Mouse (Mus musculus): ENCODE measurements at regions not wholly inside any gene's neighbourhood (a gene's known extent, or its start where the extent isn't known, plus 50 kb on each side); places are given as distances from the start of the nearest gene placed in this dataset.

GRCm38 (mm10) chr3:39965431-39965830, 565.7 kb upstream of the Intu start:
- Histone ChIP-seq H3K4me1 (ENCODE audit: control insufficient read depth, insufficient read depth, low read length) (no peaks in the 10 kb centered on the region), H3K27me3 (ENCODE audit: control insufficient read depth, insufficient read depth, low read length) (no peaks in the 10 kb centered on the region), H3K27ac (ENCODE audit: insufficient read depth, low read length) (no peak overlapping the region), H3K4me3 (replicated peaks; ENCODE audit: insufficient read depth, low read depth, low read length) (no peak overlapping the region)
- DNase-seq = no peak
- WGBS = 89% methylated on average over 2 of the region's 2 CpGs
- TF ChIP-seq CTCF (IDR thresholded peaks at IDR 0.05; ENCODE audit: borderline replicate concordance, insufficient read depth, low read depth, low read length) (no peak), POLR2A (IDR thresholded peaks at IDR 0.05; ENCODE audit: borderline replicate concordance, insufficient read depth, low read length) (no peak)

GRCm38 (mm10) chr3:39966390-39966789, 564.7 kb upstream of the Intu start:
- TF ChIP-seq CTCF (IDR thresholded peaks at IDR 0.05; ENCODE audit: borderline replicate concordance, insufficient read depth, low read depth, low read length) = no peak
- TF ChIP-seq POLR2A (IDR thresholded peaks at IDR 0.05; ENCODE audit: borderline replicate concordance, insufficient read depth, low read length) = no peak
- WGBS = 89% methylated on average over 2 of the region's 2 CpGs
- Histone ChIP-seq H3K27ac (ENCODE audit: insufficient read depth, low read length) (no peak overlapping the region), H3K27me3 (ENCODE audit: control insufficient read depth, insufficient read depth, low read length) (no peaks in the 10 kb centered on the region), H3K4me3 (replicated peaks; ENCODE audit: insufficient read depth, low read depth, low read length) (no peak overlapping the region), H3K4me1 (ENCODE audit: control insufficient read depth, insufficient read depth, low read length) (no peaks in the 10 kb centered on the region)
- no peak for DNase-seq

- no peaks in the 10 kb centered on the region for H3K4me1 ChIP-seq (ENCODE audit: control insufficient read depth, insufficient read depth, low read length)
- no peak for TF ChIP-seq CTCF (IDR thresholded peaks at IDR 0.05; ENCODE audit: borderline replicate concordance, insufficient read depth, low read depth, low read length)
- no peak for TF ChIP-seq POLR2A (IDR thresholded peaks at IDR 0.05; ENCODE audit: borderline replicate concordance, insufficient read depth, low read length)
- WGBS = 93% methylated on average over 2 of the region's 2 CpGs
These were observed 554.1 kb upstream of the Intu start for GRCm38 (mm10) chr3:39976937-39977336.

GRCm38 (mm10) chr3:39978916-39979679, 552.0 kb upstream of the Intu start:
- WGBS = 23% methylated on average over 3 of the region's 3 CpGs
- TF ChIP-seq POLR2A (IDR thresholded peaks at IDR 0.05; ENCODE audit: borderline replicate concordance, insufficient read depth, low read length) = no peak
- TF ChIP-seq CTCF (IDR thresholded peaks at IDR 0.05; ENCODE audit: borderline replicate concordance, insufficient read depth, low read depth, low read length) = no peak
- Histone ChIP-seq H3K27ac (ENCODE audit: insufficient read depth, low read length) (no peak overlapping the region), H3K4me3 (replicated peaks; ENCODE audit: insufficient read depth, low read depth, low read length) (no peak overlapping the region), H3K4me1 (ENCODE audit: control insufficient read depth, insufficient read depth, low read length) (no peaks in the 10 kb centered on the region), H3K27me3 (ENCODE audit: control insufficient read depth, insufficient read depth, low read length) (no peaks in the 10 kb centered on the region)
- no peak for DNase-seq

More at GRCm38 (mm10) chr3:39976937-39977336, 554.1 kb upstream of the Intu start:
- DNase-seq = no peak
- H3K4me3 ChIP-seq (replicated peaks; ENCODE audit: insufficient read depth, low read depth, low read length) = no peak overlapping the region
- no peaks in the 10 kb centered on the region; the same call in 1 of the 2 replicates for H3K27me3 ChIP-seq (ENCODE audit: control insufficient read depth, insufficient read depth, low read length)
- H3K27ac ChIP-seq (ENCODE audit: insufficient read depth, low read length) = no peak overlapping the region

- Histone ChIP-seq H3K4me3 (replicated peaks; ENCODE audit: insufficient read depth, low read depth, low read length) (no peak overlapping the region), H3K4me1 (ENCODE audit: control insufficient read depth, insufficient read depth, low read length) (no peaks in the 10 kb centered on the region), H3K27ac (ENCODE audit: insufficient read depth, low read length) (no peak overlapping the region), H3K27me3 (ENCODE audit: control insufficient read depth, insufficient read depth, low read length) (no peaks in the 10 kb centered on the region)
- TF ChIP-seq CTCF (IDR thresholded peaks at IDR 0.05; ENCODE audit: borderline replicate concordance, insufficient read depth, low read depth, low read length) = no peak
- no peak for TF ChIP-seq POLR2A (IDR thresholded peaks at IDR 0.05; ENCODE audit: borderline replicate concordance, insufficient read depth, low read length)
- no peak for DNase-seq
These were observed 548.4 kb upstream of the Intu start for GRCm38 (mm10) chr3:39982656-39983055.

GRCm38 (mm10) chr3:39987710-39988109, 543.4 kb upstream of the Intu start:
- no peak overlapping the region for H3K4me3 ChIP-seq (replicated peaks; ENCODE audit: insufficient read depth, low read depth, low read length)
- no peak for DNase-seq
- 79% methylated on average over 1 of the region's 1 CpGs for WGBS

GRCm38 (mm10) chr3:39998628-39999027, 532.5 kb upstream of the Intu start:
- H3K4me3 ChIP-seq (replicated peaks; ENCODE audit: insufficient read depth, low read depth, low read length) = no peak overlapping the region
- 40% methylated on average over 5 of the region's 5 CpGs for WGBS
- DNase-seq = peak; percentile 2 to 12
- no peak overlapping the region for H3K27ac ChIP-seq (ENCODE audit: insufficient read depth, low read length)
- no peaks in the 10 kb centered on the region for H3K4me1 ChIP-seq (ENCODE audit: control insufficient read depth, insufficient read depth, low read length)
- TF ChIP-seq CTCF (IDR thresholded peaks at IDR 0.05; ENCODE audit: borderline replicate concordance, insufficient read depth, low read depth, low read length) = peak; percentile 35; the same call in 1 of the 2 replicates
- no peak for TF ChIP-seq POLR2A (IDR thresholded peaks at IDR 0.05; ENCODE audit: borderline replicate concordance, insufficient read depth, low read length)
- no peaks in the 10 kb centered on the region for H3K27me3 ChIP-seq (ENCODE audit: control insufficient read depth, insufficient read depth, low read length)

More at GRCm38 (mm10) chr3:39987710-39988109, 543.4 kb upstream of the Intu start:
- Histone ChIP-seq H3K27me3 (ENCODE audit: control insufficient read depth, insufficient read depth, low read length) (no peaks in the 10 kb centered on the region; the same call in 1 of the 2 replicates), H3K27ac (ENCODE audit: insufficient read depth, low read length) (no peak overlapping the region), H3K4me1 (ENCODE audit: control insufficient read depth, insufficient read depth, low read length) (no peaks in the 10 kb centered on the region)
- TF ChIP-seq CTCF (IDR thresholded peaks at IDR 0.05; ENCODE audit: borderline replicate concordance, insufficient read depth, low read depth, low read length) (no peak), POLR2A (IDR thresholded peaks at IDR 0.05; ENCODE audit: borderline replicate concordance, insufficient read depth, low read length) (no peak)

- TF ChIP-seq POLR2A (IDR thresholded peaks at IDR 0.05; ENCODE audit: borderline replicate concordance, insufficient read depth, low read length) = no peak
- TF ChIP-seq CTCF (IDR thresholded peaks at IDR 0.05; ENCODE audit: borderline replicate concordance, insufficient read depth, low read depth, low read length) = no peak
- no peak for DNase-seq
- Histone ChIP-seq H3K4me3 (replicated peaks; ENCODE audit: insufficient read depth, low read depth, low read length) (no peak overlapping the region), H3K27me3 (ENCODE audit: control insufficient read depth, insufficient read depth, low read length) (no peaks in the 10 kb centered on the region), H3K27ac (ENCODE audit: insufficient read depth, low read length) (no peak overlapping the region), H3K4me1 (ENCODE audit: control insufficient read depth, insufficient read depth, low read length) (no peaks in the 10 kb centered on the region)
- 90% methylated on average over 1 of the region's 1 CpGs for WGBS
These were observed 531.2 kb upstream of the Intu start for GRCm38 (mm10) chr3:39999846-40000245.
